Mouse (Mus musculus) MEL (cell line): ENCODE measurements around the gene Gm10642.

Experiments used
- CTCF ChIP-seq, 3 experiments: IDR thresholded peaks in 2 of 3; conservative IDR thresholded peaks in 1 of 3; 2 replicates each; pipeline ENCODE4 v1.5.1; 2011 to 2012; ENCODE audit warnings: low read length in 3 of 3, low read depth in 2 of 3, mild to moderate bottlenecking in 2 of 3, improper control_type of control experiment in 1 of 3, inconsistent platforms in 1 of 3, mixed read lengths in 1 of 3, moderate library complexity in 1 of 3; ENCODE audit not compliant: control insufficient read depth in 1 of 3, insufficient read depth in 1 of 3, poor library complexity in 1 of 3, severe bottlenecking in 1 of 3
- POLR2AphosphoS2 ChIP-seq: IDR thresholded peaks from 2 replicates; pipeline ENCODE4 v1.6.1; 2011; ENCODE audit warnings: low read length, improper control_type of control experiment
- POLR2AphosphoS5 ChIP-seq: IDR thresholded peaks from 2 replicates; pipeline ENCODE4 v1.6.1; 2012; ENCODE audit warnings: low read depth, borderline replicate concordance, mild to moderate bottlenecking, inconsistent platforms, low read length, moderate library complexity, mixed read lengths
- TBP ChIP-seq: IDR thresholded peaks from 2 replicates; pipeline ENCODE4 v1.8.0; 2011; ENCODE audit warnings: low read depth, low read length, improper control_type of control experiment

DNA sequence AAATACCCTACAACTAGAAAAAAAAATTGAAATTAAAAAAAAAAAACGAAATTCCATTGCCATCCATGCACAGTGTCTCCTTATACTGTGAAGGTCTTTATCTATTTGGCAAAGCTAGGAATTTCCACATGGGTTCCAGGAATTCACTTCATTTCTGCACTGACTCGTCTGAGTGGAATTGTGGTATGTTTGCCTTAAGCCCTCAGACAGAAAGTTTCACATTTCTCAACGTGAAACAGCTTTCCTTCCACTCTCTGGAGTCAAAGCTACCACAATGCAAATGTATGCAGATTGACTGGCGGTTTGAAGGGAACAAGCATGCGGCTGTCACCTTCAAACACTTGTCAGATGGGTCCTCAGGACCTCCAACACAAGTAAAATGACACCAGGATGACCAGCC is 24.4 kb upstream of the Gm10642 start:
- TF ChIP-seq POLR2AphosphoS5 (no peak), CTCF (IDR thresholded peaks at IDR 0.05 in 2 of 3, conservative IDR thresholded peaks at IDR 0.05 in 1 of 3; ENCODE audit: control insufficient read depth in 1 of 3, insufficient read depth in 1 of 3, low read depth in 2 of 3, low read length in 3 of 3, poor library complexity in 1 of 3, severe bottlenecking in 1 of 3) (no peak), POLR2AphosphoS2 (no peak), TBP (no peak)
